Mouse (Mus musculus) erythroblast, embryonic 14.5 days (primary cell): Measurements from ENCODE around the gene Hist1h1d.

Experiments
- GATA1 ChIP-seq: IDR thresholded peaks from 2 replicates; pipeline ENCODE4 v1.6.1; 2012; ENCODE audit warnings: low read length, inconsistent platforms, mixed read lengths
- TAL1 ChIP-seq: IDR thresholded peaks from 3 replicates; pipeline ENCODE4 v1.6.1; 2012; ENCODE audit warnings: low read length, inconsistent platforms, mixed read lengths

GRCm38 (mm10) chr13:23543965-23544786, 8.9 kb upstream of the Hist1h1d start, which contains the start of gene Hist1h3f:
- TF ChIP-seq GATA1: no peak
- TF ChIP-seq TAL1: no peak
